Comparison of ENCODE assay signal across 8 mouse cellular contexts in the genomic region with DNA sequence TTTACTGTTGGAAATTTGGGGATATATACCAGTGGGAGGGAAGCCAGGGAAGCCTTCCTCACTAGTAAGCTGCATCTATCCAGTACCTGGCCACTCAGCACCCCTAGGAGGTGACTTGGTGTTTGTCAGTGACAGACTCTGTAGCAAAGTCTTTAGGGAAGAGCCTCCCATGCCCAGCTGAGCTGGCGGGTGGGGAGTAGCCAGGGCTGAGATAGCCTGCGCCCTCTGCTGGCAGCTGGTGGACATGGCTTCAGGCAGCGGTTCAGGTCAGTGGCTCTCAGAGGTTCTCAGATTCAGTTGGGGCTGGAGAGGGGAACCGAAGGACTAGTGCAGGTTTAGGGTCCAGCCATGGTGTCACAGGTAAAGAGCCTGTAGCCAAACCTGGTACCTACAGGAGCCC. TPM values are rescaled to one million over a fixed set of nuclear protein-coding genes. Genes with fewer than 3 reads are reported as not detected.
DNase-seq lines count a peak whose midpoint lies in the region; ATAC-seq and TF ChIP-seq lines count a peak whose summit lies in the region.

No protein-coding gene starts in this region.

- H3K27ac ChIP-seq in liver, embryonic 13.5 days = no peak overlapping the region
- H3K27ac ChIP-seq in neural tube, embryonic 11.5 days (ENCODE audit: low read depth, low read length) = no peak overlapping the region
- no peak overlapping the region for H3K27ac ChIP-seq in testis, adult 2 months (ENCODE audit: control insufficient read depth, insufficient read depth, low read depth, low read length)

- H3K27me3 ChIP-seq in liver, embryonic 13.5 days = no peaks in the 10 kb centered on the region
- no peaks in the 10 kb centered on the region for H3K27me3 ChIP-seq in neural tube, embryonic 11.5 days (ENCODE audit: control insufficient read depth, insufficient read depth, low read length)
- H3K27me3 ChIP-seq in testis, adult 2 months (ENCODE audit: control insufficient read depth, insufficient read depth, low read length) = no peaks in the 10 kb centered on the region

- peaks cover 36% of the 10 kb centered on the region for H3K36me3 ChIP-seq in liver, embryonic 13.5 days
- H3K36me3 ChIP-seq in neural tube, embryonic 11.5 days (ENCODE audit: control insufficient read depth, insufficient read depth, low read length) = peaks cover 4% of the 10 kb centered on the region; the same call in 1 of the 2 replicates
- H3K36me3 ChIP-seq in testis, adult 2 months (ENCODE audit: control insufficient read depth, insufficient read depth, low read length) = no peaks in the 10 kb centered on the region

- TF ChIP-seq POLR2A in testis, adult 2 months (IDR thresholded peaks at IDR 0.05; ENCODE audit: control insufficient read depth, low read depth, low read length) = no peak

- intact Hi-C loops in gastrocnemius, postnatal 36 days (cut with DNase I) = loop anchor here (2.0 kb wide), 1 partner anchor 72 kb away; no protein-coding TSS in a partner anchor

- H3K4me3 ChIP-seq in liver, embryonic 13.5 days (replicated peaks) = no peak overlapping the region
- H3K4me3 ChIP-seq in neural tube, embryonic 11.5 days (ENCODE audit: low read depth, low read length) = no peak overlapping the region
- H3K4me3 ChIP-seq in testis, adult 2 months (ENCODE audit: control insufficient read depth, low read depth, low read length) = no peak overlapping the region

- DNase-seq in 3134 (ENCODE audit: extremely low read depth, insufficient read length, low spot score) (peak; percentile 63), WW6 (ENCODE audit: low read depth, low spot score) (peak; percentile 49)
- DNase-seq in cerebellum, postnatal 36 days = peak; percentile 77 to 80
- DNase-seq in gastrocnemius, postnatal 36 days = peak; percentile 61 to 63
- peak; percentile 77 for DNase-seq in kidney, adult 18-20 months
- peak; percentile 68 for DNase-seq in liver, embryonic 13.5 days
- peak; percentile 87 for DNase-seq in neural tube, embryonic 11.5 days (ENCODE audit: low spot score)

- H3K9ac ChIP-seq in liver, embryonic 13.5 days = no peak overlapping the region
- no peak overlapping the region for H3K9ac ChIP-seq in neural tube, embryonic 11.5 days (ENCODE audit: low read length)

- H3K4me1 ChIP-seq in liver, embryonic 13.5 days (replicated peaks) = peaks cover 35% of the 10 kb centered on the region
- H3K4me1 ChIP-seq in neural tube, embryonic 11.5 days (ENCODE audit: control insufficient read depth, insufficient read depth, low read length) = no peaks in the 10 kb centered on the region
- no peaks in the 10 kb centered on the region for H3K4me1 ChIP-seq in testis, adult 2 months (ENCODE audit: control insufficient read depth, insufficient read depth, low read length)

- no peaks in the 10 kb centered on the region for H3K9me3 ChIP-seq in liver, embryonic 13.5 days (replicated peaks)
- no peaks in the 10 kb centered on the region for H3K9me3 ChIP-seq in neural tube, embryonic 11.5 days (ENCODE audit: control insufficient read depth, low read length)

- peak; percentile 64 for ATAC-seq in liver, embryonic 13.5 days (ENCODE audit: low read depth)
- no peak for ATAC-seq in neural tube, embryonic 11.5 days (ENCODE audit: insufficient read depth, low FRiP score, low TSS enrichment)

- peak; percentile 86 for TF ChIP-seq CTCF in testis, adult 2 months (IDR thresholded peaks at IDR 0.05; ENCODE audit: control insufficient read depth, insufficient read depth, insufficient replicate concordance, low read depth, low read length)

- 5% methylated on average over 4 of the region's 4 CpGs for WGBS in liver, embryonic 13.5 days (ENCODE audit: insufficient replicate concordance)
- WGBS in neural tube, embryonic 11.5 days = 10% methylated on average over 4 of the region's 4 CpGs

- H3K4me2 ChIP-seq in liver, embryonic 13.5 days = no peak overlapping the region
- H3K4me2 ChIP-seq in neural tube, embryonic 11.5 days (ENCODE audit: low read depth) = no peak overlapping the region

RNA-seq across cellular contexts. Expression of a gene that starts 31.4 kb away (rescaled TPM):
- 1 to 10 TPM; 4.0 to 6.1 TPM for total RNA-seq in gastrocnemius, postnatal 36 days (2021)
- polyA plus RNA-seq in liver, embryonic 13.5 days (2015; fragmentation: Nextera tagmentation; extraction: Ambion mirVana) = 20.3 and 23.1 TPM in 2 replicates
- polyA plus RNA-seq in neural tube, embryonic 11.5 days (2014; fragmentation: Nextera tagmentation; extraction: Ambion mirVana) = 7.4 and 9.1 TPM in 2 replicates
- polyA plus RNA-seq in testis, adult 2 months (2012; rRNA removed) = 1.7 and 1.9 TPM in 2 replicates

RNA-seq across cellular contexts. Expression of a gene that starts 53.9 kb away (rescaled TPM):
- total RNA-seq in gastrocnemius, postnatal 36 days (2021) = 10 to 100 TPM; 15.0 to 17.0 TPM
- polyA plus RNA-seq in liver, embryonic 13.5 days (2015; fragmentation: Nextera tagmentation; extraction: Ambion mirVana) = 19.0 and 23.3 TPM in 2 replicates
- polyA plus RNA-seq in neural tube, embryonic 11.5 days (2014; fragmentation: Nextera tagmentation; extraction: Ambion mirVana) = 47.2 and 49.3 TPM in 2 replicates
- polyA plus RNA-seq in testis, adult 2 months (2012; rRNA removed) = 14.6 and 15.7 TPM in 2 replicates
